Mouse (Mus musculus) left cerebral cortex, adult 9 months (tissue): ENCODE data around the gene Ripor3.
A peak's percentile ranks its signal among the peaks of the same experiment; 100 is the strongest.

Experiments used
- DNase-seq, 2 experiments: peaks; one replicate each; pipeline ENCODE4 v3.0.0; 2022; ENCODE audit warnings: low spot score in 2 of 2

Ripor3 gene

GRCm38 (mm10) chr2:167954928-167955327 lies 55.5 kb downstream of the Ripor3 start:
- DNase-seq = no peak

- no peak for DNase-seq
These were observed 56.6 kb downstream of the Ripor3 start for GRCm38 (mm10) chr2:167953819-167954218.

GRCm38 (mm10) chr2:167951301-167952211 lies 58.9 kb downstream of the Ripor3 start:
- no peak for DNase-seq

GRCm38 (mm10) chr2:167950681-167951080 lies 59.7 kb downstream of the Ripor3 start:
- no peak for DNase-seq

- DNase-seq = no peak
These were observed 60.6 kb downstream of the Ripor3 start for GRCm38 (mm10) chr2:167949808-167950207.

GRCm38 (mm10) chr2:167949250-167949649 lies 61.2 kb downstream of the Ripor3 start:
- no peak for DNase-seq

- DNase-seq = no peak
These were observed 61.9 kb downstream of the Ripor3 start for GRCm38 (mm10) chr2:167948557-167948956.

- DNase-seq = no peak
These were observed 62.4 kb downstream of the Ripor3 start for GRCm38 (mm10) chr2:167948047-167948446.

- no peak for DNase-seq
These were observed 63.2 kb downstream of the Ripor3 start for GRCm38 (mm10) chr2:167947251-167947650.

GRCm38 (mm10) chr2:167945451-167945850 lies 65.0 kb downstream of the Ripor3 start:
- no peak for DNase-seq

- no peak for DNase-seq
These were observed 66.2 kb downstream of the Ripor3 start for GRCm38 (mm10) chr2:167944193-167944592.

GRCm38 (mm10) chr2:167942926-167943633 lies 67.3 kb downstream of the Ripor3 start:
- DNase-seq = no peak

- DNase-seq = peak; percentile 60 to 85
These were observed 68.1 kb downstream of the Ripor3 start for GRCm38 (mm10) chr2:167942199-167942925.

GRCm38 (mm10) chr2:167941745-167942176 lies 68.7 kb downstream of the Ripor3 start:
- no peak for DNase-seq

- DNase-seq = no peak
These were observed 69.1 kb downstream of the Ripor3 start for GRCm38 (mm10) chr2:167941320-167941719.

GRCm38 (mm10) chr2:167940636-167941035 lies 69.8 kb downstream of the Ripor3 start:
- DNase-seq = no peak

- no peak for DNase-seq
These were observed 70.6 kb downstream of the Ripor3 start for GRCm38 (mm10) chr2:167939632-167940399.

GRCm38 (mm10) chr2:167939204-167939603 lies 71.2 kb downstream of the Ripor3 start:
- no peak for DNase-seq

GRCm38 (mm10) chr2:167938786-167939185 lies 71.6 kb downstream of the Ripor3 start:
- DNase-seq = no peak

- DNase-seq = no peak
These were observed 74.5 kb downstream of the Ripor3 start for GRCm38 (mm10) chr2:167935956-167936355.

- peak in 1 of 2 experiments; percentile 44 for DNase-seq
These were observed 77.0 kb downstream of the Ripor3 start for GRCm38 (mm10) chr2:167933397-167933796.
